Mouse (Mus musculus): Measurements from ENCODE around the gene Mageb16.

Mageb16 gene

DNA sequence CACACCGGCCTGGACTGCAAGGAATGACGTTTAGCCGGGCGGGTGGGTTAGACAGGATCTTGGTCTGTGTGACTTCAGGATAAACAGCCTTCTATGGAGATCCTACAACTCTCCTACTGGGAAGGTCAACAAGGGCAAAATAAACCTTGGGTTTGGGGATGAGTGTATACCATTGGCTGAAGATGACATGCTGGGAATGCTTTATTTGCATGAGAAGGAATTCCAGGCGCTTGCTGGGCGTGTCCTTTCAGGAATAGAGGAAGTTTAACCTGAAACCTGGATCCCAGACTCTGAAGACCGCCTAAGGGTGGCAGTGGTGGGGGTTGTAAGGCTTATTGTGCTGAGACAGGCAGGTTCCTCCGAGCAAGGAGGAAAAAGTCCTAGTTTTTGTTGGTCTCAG is at the start of gene Mageb16:
Gene Mageb16 (minus strand): TSS at position 25 of the 400 bp plus-strand sequence.
- DNase-seq (ENCODE audit: low read depth, low spot score): no peak

DNA sequence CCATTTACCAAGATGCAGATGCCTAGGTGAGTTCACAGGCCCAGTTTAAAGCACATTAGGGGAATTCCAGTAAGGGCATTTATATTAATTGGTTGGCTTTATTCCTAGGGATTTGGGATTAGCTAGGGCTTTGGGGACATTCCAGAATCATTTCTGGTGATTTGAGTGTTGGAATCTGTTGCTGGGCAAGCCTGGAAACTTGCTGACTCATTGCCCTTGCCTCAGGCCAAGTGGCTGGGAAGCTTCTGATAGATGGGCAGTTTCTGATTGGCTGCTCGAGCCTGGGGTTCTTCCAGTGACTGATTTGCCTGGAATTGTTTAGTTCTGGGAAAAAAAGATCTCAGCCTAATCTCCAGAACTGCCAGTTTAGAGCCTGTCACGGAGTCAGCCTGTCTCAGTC is 20.1 kb downstream of the Mageb16 start:
- DNase-seq (ENCODE audit: low read depth, low spot score): no peak

DNA sequence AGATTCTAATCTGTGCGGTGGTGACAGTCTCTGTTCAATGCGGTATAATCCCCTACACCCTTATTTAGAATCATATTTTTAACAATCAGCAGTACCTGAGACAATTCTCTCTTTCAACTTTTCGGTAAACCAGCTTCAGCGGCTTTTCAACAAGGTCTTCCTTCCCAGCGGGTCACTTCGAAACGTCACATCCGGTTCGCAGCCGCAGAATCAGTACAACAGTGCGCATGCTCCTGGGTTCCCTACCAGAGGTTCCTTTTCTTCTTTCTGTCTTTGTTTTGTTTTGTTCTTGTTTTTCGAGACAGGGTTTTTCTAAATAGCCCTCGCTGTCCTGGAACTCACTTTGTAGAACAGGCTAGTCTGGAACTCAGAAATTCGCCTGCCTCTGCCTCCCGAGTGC is 35.8 kb downstream of the Mageb16 start:
- no peak for DNase-seq (ENCODE audit: low read depth, low spot score)

DNA sequence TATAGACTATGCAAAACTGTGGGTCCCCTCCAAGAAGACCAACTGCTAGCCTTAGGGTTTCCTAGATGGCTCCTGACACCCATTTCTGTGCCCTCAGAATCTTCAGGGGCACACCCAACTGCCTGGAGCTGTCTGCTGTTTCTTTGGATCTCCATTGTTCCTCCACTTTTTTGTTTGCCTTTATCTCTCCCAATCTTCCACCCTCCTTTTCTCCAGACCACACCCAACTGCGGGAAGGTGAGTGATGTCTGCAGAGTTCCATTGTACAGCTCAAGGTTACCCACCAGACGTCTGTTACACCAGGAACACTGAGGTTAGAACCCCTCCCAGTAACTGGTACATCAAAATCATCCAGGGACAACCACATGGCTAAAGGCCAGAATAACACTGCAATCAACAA is 64.8 kb downstream of the Mageb16 start:
- no peak for DNase-seq (ENCODE audit: low read depth, low spot score)
